Mouse (Mus musculus) megakaryocyte, embryonic 14.5 days (primary cell): ENCODE data around the gene Rps23. TPM values are rescaled to one million over a fixed set of nuclear protein-coding genes. Genes with fewer than 3 reads are reported as not detected.

Experiments used
- H3K27me3 ChIP-seq: replicated peaks from 2 replicates; pipeline ENCODE3; 2012; ENCODE audit warnings: inconsistent platforms
- H3K36me3 ChIP-seq: replicated peaks from 2 replicates; pipeline ENCODE3; 2012; ENCODE audit warnings: low read length, inconsistent platforms, mixed read lengths
- H3K4me1 ChIP-seq: 2 replicates; pipeline ENCODE4 v1.6.1; 2012; ENCODE audit warnings: inconsistent platforms
- H3K4me3 ChIP-seq: replicated peaks from 2 replicates; pipeline ENCODE3; 2012; ENCODE audit warnings: moderate library complexity, mild to moderate bottlenecking, inconsistent platforms
- H3K9me3 ChIP-seq: 2 replicates; pipeline ENCODE4 v1.6.1; 2012; ENCODE audit warnings: inconsistent platforms
- FLI1 ChIP-seq: IDR thresholded peaks from 2 replicates; pipeline ENCODE4 v1.6.1; 2012; ENCODE audit warnings: low read length, inconsistent platforms, mixed read lengths
- GATA1 ChIP-seq: IDR thresholded peaks from 3 replicates; pipeline ENCODE4 v1.6.1; 2012; ENCODE audit warnings: mixed read lengths, low read length, inconsistent platforms, borderline replicate concordance
- polyA plus RNA-seq: library from polyadenylated mRNA; stranded (reverse); fragments of >175 nt; gene quantifications from 2 replicates; pipeline ENCODE4 v1.2.3, GENCODE M21; 2012; ENCODE audit warnings: low replicate concordance; ENCODE audit not compliant: insufficient read depth

The Rps23 gene
- polyA plus RNA-seq, 1 experiment, result 3,083 TPM

DNA sequence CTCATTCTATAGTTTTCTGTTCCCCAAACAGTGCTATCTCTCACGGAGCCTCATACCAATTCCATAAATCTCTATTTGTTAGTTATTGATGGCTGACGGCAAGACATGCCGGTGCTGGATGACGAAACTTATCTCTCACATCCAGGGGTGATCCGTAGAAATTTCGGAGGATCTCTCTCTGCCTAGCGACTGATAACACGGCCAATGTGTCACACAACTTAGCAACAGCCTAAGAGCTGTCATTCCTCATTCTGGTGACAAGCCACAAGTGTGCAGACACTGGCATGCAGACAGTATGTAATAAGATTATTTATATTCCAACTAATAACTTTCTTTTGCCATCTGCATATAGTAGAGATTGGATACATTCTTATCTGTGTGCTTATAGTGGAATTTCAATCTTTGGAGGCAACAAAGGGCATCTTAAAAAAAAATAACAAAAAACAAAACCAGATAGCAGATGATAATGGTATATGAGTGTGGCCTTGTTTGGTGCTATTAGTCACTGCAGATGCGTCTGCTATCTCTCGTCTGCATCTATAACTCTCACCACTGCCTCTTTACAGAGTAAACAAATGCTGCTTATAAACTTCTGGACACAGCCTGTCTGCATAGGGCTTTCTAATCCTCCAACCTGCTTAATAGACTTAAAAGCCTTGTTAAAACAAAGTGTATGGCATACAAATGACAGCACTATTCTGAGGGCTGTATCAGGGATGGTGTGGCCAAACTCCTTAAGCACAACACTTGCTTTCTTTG lies 47.7 kb downstream of the Rps23 start:
- Histone ChIP-seq H3K9me3 (no peaks in the 10 kb centered on the region), H3K36me3 (no peaks in the 10 kb centered on the region), H3K4me3 (no peak overlapping the region), H3K27me3 (no peaks in the 10 kb centered on the region), H3K4me1 (peaks cover 3% of the 10 kb centered on the region; the same call in 1 of the 2 replicates)
- no peak for TF ChIP-seq FLI1
- no peak for TF ChIP-seq GATA1

DNA sequence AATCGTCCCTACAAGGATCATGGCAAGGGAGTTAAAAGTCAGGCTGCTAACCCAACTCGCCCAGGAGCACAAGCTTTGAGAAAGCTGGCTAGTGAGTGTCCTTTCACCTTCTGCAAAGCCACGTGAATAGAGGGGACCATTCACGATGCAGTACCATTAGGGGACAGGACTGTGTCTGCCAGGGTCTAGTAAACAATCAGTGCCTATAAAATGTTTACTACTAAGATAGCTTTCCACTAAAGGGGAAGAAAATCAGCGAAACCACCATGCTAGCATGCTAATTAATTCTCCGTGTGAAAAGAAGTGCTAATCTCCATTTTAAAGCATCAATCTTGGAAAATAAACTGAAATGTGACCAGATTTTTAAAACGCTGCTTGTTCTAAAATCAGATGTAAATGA lies 50.7 kb downstream of the Rps23 start:
- Histone ChIP-seq H3K4me3 (no peak overlapping the region), H3K36me3 (no peaks in the 10 kb centered on the region), H3K9me3 (no peaks in the 10 kb centered on the region), H3K4me1 (no peaks in the 10 kb centered on the region; the same call in 1 of the 2 replicates), H3K27me3 (no peaks in the 10 kb centered on the region)
- TF ChIP-seq GATA1 (no peak), FLI1 (no peak)

Other genes with a start within 250 kb of the Rps23 start
- gene Atp6ap1l, start 17.6 kb upstream of the Rps23 start, polyA plus RNA-seq, result 6.0 TPM in 1 of 2 replicates, not detected in the other